Mouse (Mus musculus) gastrocnemius, postnatal 4 days (tissue): ENCODE measurements around the gene Cyld. TPM values are rescaled to one million over a fixed set of nuclear protein-coding genes. Genes with fewer than 3 reads are reported as not detected.
"Not testable (repeated sequence)": the region's sequence is repeated elsewhere in the genome, so short reads cannot be mapped to it uniquely, and the experiment has no call there.

ENCODE experiments used
- DNase-seq, 2 experiments: peaks; one replicate each; pipeline ENCODE4 v3.0.0; 2021 to 2022; ENCODE audit warnings: low spot score in 2 of 2, mixed read lengths in 2 of 2
- total RNA-seq, 2 experiments: library from RNA; stranded (reverse); gene quantifications; 2 replicates each; pipeline ENCODE4 v1.2.3; 2021

Cyld gene
- total RNA-seq, 2 experiments from 2014 or later, result 15.1 to 20.4 TPM

- no peak for DNase-seq
Observed at GRCm38 (mm10) chr8:88783722-88784121, 86.9 kb downstream of the Cyld start.

DNA sequence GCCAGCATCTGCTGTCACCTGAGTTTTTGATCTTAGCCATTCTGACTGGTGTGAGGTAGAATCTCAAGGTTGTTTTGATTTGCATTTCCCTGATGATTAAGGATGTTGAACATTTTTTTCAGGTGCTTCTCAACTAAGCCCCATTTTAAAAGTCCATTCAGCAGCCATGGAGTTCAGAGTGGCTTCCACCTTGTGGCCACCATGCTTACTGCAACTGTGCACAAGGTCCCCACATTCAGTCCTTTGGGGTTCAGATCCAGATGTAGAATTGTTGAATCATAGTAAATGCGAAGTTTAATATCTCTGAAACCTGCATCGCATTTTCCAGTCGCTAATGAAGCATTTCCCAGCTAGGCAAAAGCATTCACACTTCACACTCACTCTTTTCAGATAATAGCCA, 91.5 kb downstream of the Cyld start:
- not testable (repeated sequence) for DNase-seq

DNA sequence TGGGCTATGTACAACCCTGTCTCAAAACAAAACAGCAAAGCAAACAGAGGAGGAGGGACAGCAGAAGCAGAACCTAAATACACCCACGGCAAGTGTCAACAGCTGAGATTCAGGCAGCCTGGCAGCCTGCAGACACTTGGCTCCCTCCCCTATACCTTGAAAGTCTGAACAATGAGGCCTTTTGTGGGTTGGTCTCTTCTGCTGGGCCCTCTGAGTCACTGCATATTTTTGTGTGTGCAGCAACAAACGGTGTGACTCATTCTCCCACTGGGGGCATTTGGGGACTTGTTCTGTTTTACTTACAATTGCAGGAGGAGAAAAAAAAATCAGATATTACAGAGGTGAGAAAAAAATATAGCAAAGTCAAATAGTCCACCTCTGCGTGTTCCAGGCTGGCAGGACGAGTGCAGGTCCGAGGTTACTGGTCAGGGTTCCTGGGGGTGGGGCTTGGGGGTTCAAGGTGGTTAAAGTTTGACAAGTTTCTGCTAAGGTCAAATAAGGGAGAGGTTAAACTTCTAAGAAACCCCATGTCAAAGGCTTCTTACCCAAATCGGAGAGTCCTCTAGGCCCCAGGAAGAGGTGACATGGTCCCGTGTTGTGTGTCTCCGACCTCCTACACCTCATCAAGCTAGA, 96.0 kb downstream of the Cyld start:
- DNase-seq, result no peak

GRCm38 (mm10) chr8:88793324-88793722, 96.5 kb downstream of the Cyld start:
- DNase-seq, result no peak

- DNase-seq, result no peak
Observed at GRCm38 (mm10) chr8:88793746-88794614, 97.2 kb downstream of the Cyld start.

- no peak for DNase-seq
Observed at GRCm38 (mm10) chr8:88794615-88794907, 97.7 kb downstream of the Cyld start.

GRCm38 (mm10) chr8:88795896-88796295, 99.1 kb downstream of the Cyld start:
- DNase-seq, result no peak

DNA sequence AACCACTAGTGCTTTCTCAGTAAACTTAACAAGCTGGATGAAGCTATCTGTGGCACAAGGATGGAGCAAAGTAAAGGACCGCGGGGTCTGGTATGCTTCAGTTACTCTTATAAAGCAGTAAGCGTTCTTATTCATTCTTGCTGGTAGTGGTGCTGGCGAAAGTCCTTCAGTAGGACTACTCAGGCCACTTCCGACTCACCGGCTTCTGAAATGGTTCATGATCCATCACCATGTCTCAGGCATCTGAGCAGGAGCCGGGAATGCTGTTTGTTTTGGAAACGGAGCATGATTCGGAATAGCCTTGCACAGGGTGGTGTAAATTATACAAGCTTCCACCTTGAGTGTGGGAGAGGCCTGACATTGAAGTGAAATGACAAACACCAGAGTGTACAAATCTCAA, 99.8 kb downstream of the Cyld start:
- no peak for DNase-seq

Other genes with a start within 250 kb of the Cyld start
- gene Nkd1, start 175.7 kb upstream of the Cyld start, total RNA-seq, result 10 to 100 TPM; 11.7 to 11.9 TPM
- gene Snx20, start 60.9 kb upstream of the Cyld start, total RNA-seq, result 1 to 10 TPM; 1.3 to 1.5 TPM
- 1 to 10 TPM; 1.3 TPM for gene Nod2, start 49.7 kb upstream of the Cyld start, total RNA-seq